Mouse (Mus musculus): ENCODE results near the gene Mtch1.
"Not testable (repeated sequence)": the region's sequence is repeated elsewhere in the genome, so short reads cannot be mapped to it uniquely, and the experiment has no call there.

Mtch1 gene

GRCm38 (mm10) chr17:29347645-29348256 lies at the start of gene Mtch1:
Gene Mtch1 (minus strand): TSS chr17:29347934.
- peak; percentile 95 for DNase-seq (ENCODE audit: low read depth, low spot score)

- peak; percentile 85 for DNase-seq (ENCODE audit: low read depth, low spot score)
Measured at GRCm38 (mm10) chr17:29396821-29397242, 49.1 kb upstream of the Mtch1 start.

- no peak for DNase-seq (ENCODE audit: low read depth, low spot score)
Measured at GRCm38 (mm10) chr17:29396056-29396799, 48.5 kb upstream of the Mtch1 start.

GRCm38 (mm10) chr17:29395381-29395780 lies 47.6 kb upstream of the Mtch1 start:
- DNase-seq (ENCODE audit: low read depth, low spot score), result no peak

- DNase-seq (ENCODE audit: low read depth, low spot score), result not testable (repeated sequence)
Measured at GRCm38 (mm10) chr17:29394761-29395160, 47.0 kb upstream of the Mtch1 start.

GRCm38 (mm10) chr17:29394106-29394760 lies 46.5 kb upstream of the Mtch1 start:
- DNase-seq (ENCODE audit: low read depth, low spot score), result peak; percentile 88

- DNase-seq (ENCODE audit: low read depth, low spot score), result no peak
Measured at GRCm38 (mm10) chr17:29393335-29394089, 45.8 kb upstream of the Mtch1 start.

- DNase-seq (ENCODE audit: low read depth, low spot score), result no peak
Measured at GRCm38 (mm10) chr17:29391280-29391679, 43.5 kb upstream of the Mtch1 start.

- no peak for DNase-seq (ENCODE audit: low read depth, low spot score)
Measured at GRCm38 (mm10) chr17:29388978-29389377, 41.2 kb upstream of the Mtch1 start.

- no peak for DNase-seq (ENCODE audit: low read depth, low spot score)
Measured at GRCm38 (mm10) chr17:29385746-29386145, 38.0 kb upstream of the Mtch1 start.

GRCm38 (mm10) chr17:29384850-29385438 lies 37.2 kb upstream of the Mtch1 start:
- no peak for DNase-seq (ENCODE audit: low read depth, low spot score)

- no peak for DNase-seq (ENCODE audit: low read depth, low spot score)
Measured at GRCm38 (mm10) chr17:29383923-29384322, 36.2 kb upstream of the Mtch1 start.

- no peak for DNase-seq (ENCODE audit: low read depth, low spot score)
Measured at GRCm38 (mm10) chr17:29382417-29382816, 34.7 kb upstream of the Mtch1 start.

- peak; percentile 93 for DNase-seq (ENCODE audit: low read depth, low spot score)
Measured at GRCm38 (mm10) chr17:29381472-29381871, 33.7 kb upstream of the Mtch1 start.

- no peak for DNase-seq (ENCODE audit: low read depth, low spot score)
Measured at GRCm38 (mm10) chr17:29380241-29380640, 32.5 kb upstream of the Mtch1 start.

- DNase-seq (ENCODE audit: low read depth, low spot score), result no peak
Measured at GRCm38 (mm10) chr17:29378056-29378455, 30.3 kb upstream of the Mtch1 start.

- DNase-seq (ENCODE audit: low read depth, low spot score), result no peak
Measured at GRCm38 (mm10) chr17:29375871-29376270, 28.1 kb upstream of the Mtch1 start.

GRCm38 (mm10) chr17:29370984-29371723 lies 23.4 kb upstream of the Mtch1 start:
- DNase-seq (ENCODE audit: low read depth, low spot score), result peak; percentile 97

- no peak for DNase-seq (ENCODE audit: low read depth, low spot score)
Measured at GRCm38 (mm10) chr17:29368726-29369125, 21.0 kb upstream of the Mtch1 start.

GRCm38 (mm10) chr17:29365105-29365621 lies 17.4 kb upstream of the Mtch1 start:
- no peak for DNase-seq (ENCODE audit: low read depth, low spot score)

- DNase-seq (ENCODE audit: low read depth, low spot score), result no peak
Measured at GRCm38 (mm10) chr17:29363109-29363508, 15.4 kb upstream of the Mtch1 start.
